ENCODE assay signal across 8 mouse cellular contexts in the genomic region with DNA sequence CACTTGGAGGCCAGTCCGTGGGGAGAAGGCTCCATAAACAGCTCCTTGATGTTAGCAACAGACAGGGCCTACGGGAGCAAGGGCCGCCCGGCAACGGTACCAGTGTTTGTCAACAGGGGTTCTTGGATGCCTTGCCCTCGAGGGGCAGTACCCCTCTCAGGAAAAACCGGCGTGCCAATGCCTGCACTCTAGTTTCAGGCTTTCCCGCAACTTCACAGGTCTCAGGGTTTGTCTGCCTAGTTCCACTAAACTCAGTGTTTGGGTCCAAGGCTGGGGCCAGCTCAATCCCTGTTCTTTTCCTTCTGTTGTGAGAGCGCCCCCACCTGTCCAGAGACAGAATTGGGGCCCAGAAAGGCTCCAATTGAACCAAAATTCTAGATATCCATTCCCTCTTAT. TPM values are rescaled to one million over a fixed set of nuclear protein-coding genes. Genes with fewer than 3 reads are reported as not detected.
DNase-seq lines count a peak whose midpoint lies in the region; ATAC-seq and TF ChIP-seq lines count a peak whose summit lies in the region.

No protein-coding gene starts in this region.

- CTCF ChIA-PET in Patski (lab: Charles Lee), result interaction anchor here (0.7 to 2.2 kb wide), 16 partner anchors 9 to 179 kb away, joined by 3 to 17 read pairs (median 4); a partner anchor contains a TSS

- peak overlapping the region; percentile 45 for H3K9ac ChIP-seq in forebrain, embryonic 15.5 days (replicated peaks)
- H3K9ac ChIP-seq in hindbrain, embryonic 11.5 days (ENCODE audit: low read depth, low read length), result peak overlapping the region; percentile 50

- peak overlapping the region; percentile 55 for H3K4me3 ChIP-seq in forebrain, embryonic 15.5 days
- H3K4me3 ChIP-seq in hindbrain, embryonic 11.5 days (ENCODE audit: low read depth, low read length), result peak overlapping the region; percentile 66

- H3K27ac ChIP-seq in forebrain, embryonic 15.5 days (replicated peaks), result peak overlapping the region; percentile 79
- H3K27ac ChIP-seq in hindbrain, embryonic 11.5 days (ENCODE audit: low read depth, low read length), result peak overlapping the region; percentile 58

- 2% methylated on average over 10 of the region's 10 CpGs for WGBS in forebrain, embryonic 15.5 days
- WGBS in hindbrain, embryonic 11.5 days, result under 1% methylated on average over 10 of the region's 10 CpGs

- no peaks in the 10 kb centered on the region for H3K27me3 ChIP-seq in Patski
- no peaks in the 10 kb centered on the region for H3K27me3 ChIP-seq in forebrain, embryonic 15.5 days
- no peaks in the 10 kb centered on the region for H3K27me3 ChIP-seq in hindbrain, embryonic 11.5 days (ENCODE audit: control insufficient read depth, insufficient read depth, low read length)

- in situ Hi-C loops in Patski (cut with MboI; ENCODE audit: low pct_unique_long_range_greater_than_20kb), result no loop called here

- H3K4me2 ChIP-seq in forebrain, embryonic 15.5 days (replicated peaks), result peak overlapping the region; percentile 80
- H3K4me2 ChIP-seq in hindbrain, embryonic 11.5 days (replicated peaks; ENCODE audit: low read depth, low read length), result peak overlapping the region; percentile 66

- POLR2A ChIA-PET in Patski (lab: Charles Lee), result interaction anchor here (1.2 kb wide), 1 partner anchor 9 kb away, joined by 5 read pairs; no protein-coding TSS in a partner anchor

- peaks cover 41% of the 10 kb centered on the region for H3K36me3 ChIP-seq in forebrain, embryonic 15.5 days
- H3K36me3 ChIP-seq in hindbrain, embryonic 11.5 days (ENCODE audit: control insufficient read depth, insufficient read depth, low read length), result peaks cover 8% of the 10 kb centered on the region; the same call in 1 of the 2 replicates

- TF ChIP-seq CTCF in Patski (IDR thresholded peaks at IDR 0.05), result no peak

- H3K9me3 ChIP-seq in forebrain, embryonic 15.5 days, result no peaks in the 10 kb centered on the region
- H3K9me3 ChIP-seq in hindbrain, embryonic 11.5 days (ENCODE audit: control insufficient read depth, low read length), result no peaks in the 10 kb centered on the region

- DNase-seq in Patski (ENCODE audit: low read depth, low spot score), result no peak
- DNase-seq in cerebellum, adult 18-20 months, result peak; percentile 76 to 82
- peak; percentile 86 for DNase-seq in hindbrain, embryonic 11.5 days (ENCODE audit: low spot score)
- peak; percentile 66 for DNase-seq in layer of hippocampus, adult 9-11 months
- peak; percentile 92 for DNase-seq in lung, postnatal 10 days
- peak; percentile 78 for DNase-seq in right cerebral cortex, adult 18-20 months
- peak; percentile 89 for DNase-seq in thymus, postnatal 4 days

- peak; percentile 68 for ATAC-seq in Patski
- peak; percentile 41 for ATAC-seq in forebrain, embryonic 15.5 days (replicated peaks)
- ATAC-seq in hindbrain, embryonic 11.5 days (ENCODE audit: low FRiP score), result peak; percentile 62

- peaks cover 39% of the 10 kb centered on the region for H3K4me1 ChIP-seq in forebrain, embryonic 15.5 days
- H3K4me1 ChIP-seq in hindbrain, embryonic 11.5 days (replicated peaks; ENCODE audit: control insufficient read depth, insufficient read depth, low read length), result peaks cover 9% of the 10 kb centered on the region

RNA-seq across cellular contexts. Expression of a gene that starts 0.5 kb away (rescaled TPM):
- 41.9 TPM for polyA plus RNA-seq in Patski (2021)
- polyA plus RNA-seq in forebrain, embryonic 15.5 days (2015; fragmentation: Nextera tagmentation; extraction: Ambion mirVana), result 46.5 and 53.1 TPM in 2 replicates
- polyA plus RNA-seq in hindbrain, embryonic 11.5 days (2014; fragmentation: Nextera tagmentation; extraction: Ambion mirVana), result 48.1 and 51.8 TPM in 2 replicates

RNA-seq across cellular contexts. Expression of a gene that starts 6.3 kb away (rescaled TPM):
- 64.9 TPM for polyA plus RNA-seq in Patski (2021)
- polyA plus RNA-seq in forebrain, embryonic 15.5 days (2015; fragmentation: Nextera tagmentation; extraction: Ambion mirVana), result 132 and 135 TPM in 2 replicates
- polyA plus RNA-seq in hindbrain, embryonic 11.5 days (2014; fragmentation: Nextera tagmentation; extraction: Ambion mirVana), result 82.8 and 85.4 TPM in 2 replicates

RNA-seq across cellular contexts. Expression of a gene that starts 11.4 kb away (rescaled TPM):
- 57.5 TPM for polyA plus RNA-seq in Patski (2021)
- 107 and 111 TPM in 2 replicates for polyA plus RNA-seq in forebrain, embryonic 15.5 days (2015; fragmentation: Nextera tagmentation; extraction: Ambion mirVana)
- 59.1 and 66.3 TPM in 2 replicates for polyA plus RNA-seq in hindbrain, embryonic 11.5 days (2014; fragmentation: Nextera tagmentation; extraction: Ambion mirVana)

RNA-seq across cellular contexts. Expression of a gene that starts 13.3 kb away (rescaled TPM):
- 117 TPM for polyA plus RNA-seq in Patski (2021)
- 105 and 110 TPM in 2 replicates for polyA plus RNA-seq in forebrain, embryonic 15.5 days (2015; fragmentation: Nextera tagmentation; extraction: Ambion mirVana)
- polyA plus RNA-seq in hindbrain, embryonic 11.5 days (2014; fragmentation: Nextera tagmentation; extraction: Ambion mirVana), result 108 and 114 TPM in 2 replicates

RNA-seq across cellular contexts. Expression of a gene that starts 30.3 kb away (rescaled TPM):
- 436 TPM for polyA plus RNA-seq in Patski (2021)
- 215 and 221 TPM in 2 replicates for polyA plus RNA-seq in forebrain, embryonic 15.5 days (2015; fragmentation: Nextera tagmentation; extraction: Ambion mirVana)
- 259 and 263 TPM in 2 replicates for polyA plus RNA-seq in hindbrain, embryonic 11.5 days (2014; fragmentation: Nextera tagmentation; extraction: Ambion mirVana)
